Mouse (Mus musculus): ENCODE measurements at regions not wholly inside any gene's neighbourhood (a gene's known extent, or its start where the extent isn't known, plus 50 kb on each side); places are given as distances from the start of the nearest gene placed in this dataset.

DNA sequence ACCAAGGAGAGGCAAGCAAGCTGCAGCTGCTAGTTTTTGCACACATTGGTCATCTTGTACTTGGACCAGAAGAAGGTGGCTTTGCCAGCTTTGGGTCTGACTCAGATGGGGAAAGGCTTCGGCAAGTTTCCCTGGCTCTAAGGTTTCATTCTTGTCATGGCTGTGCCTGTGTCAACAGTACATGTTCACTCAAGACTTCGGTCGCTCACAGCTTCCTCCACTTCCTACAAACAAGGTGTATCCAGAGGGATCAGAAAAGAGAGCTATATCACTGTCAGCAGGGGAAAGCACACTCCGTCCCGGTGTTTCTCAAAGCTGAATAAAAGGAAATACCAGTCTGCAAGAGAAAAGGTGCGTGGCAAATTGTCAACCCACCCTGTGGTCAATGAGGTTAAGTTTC lies 86.2 kb upstream of the Elovl6 start:
- DNase-seq (ENCODE audit: low spot score in 2 of 2): no peak

DNA sequence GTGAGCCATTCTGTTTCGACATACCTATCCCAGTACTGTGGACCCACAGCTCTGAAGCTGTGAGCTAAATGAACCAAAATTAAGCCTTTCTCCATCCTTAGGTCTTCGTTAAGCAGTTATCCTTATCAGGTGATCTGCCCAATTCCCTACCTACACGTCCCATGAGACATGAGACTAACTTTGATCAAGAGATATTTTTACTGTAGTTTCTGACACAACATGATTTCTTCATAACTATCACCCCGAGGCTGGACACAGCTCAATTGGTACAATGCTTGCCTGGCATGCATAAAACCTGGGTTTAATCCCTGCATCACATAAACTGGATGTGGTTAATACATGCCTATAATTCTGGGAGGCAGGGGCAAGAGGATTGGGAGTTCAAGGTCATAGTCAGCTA lies 82.2 kb upstream of the Elovl6 start:
- DNase-seq (ENCODE audit: low spot score in 2 of 2): no peak

DNA sequence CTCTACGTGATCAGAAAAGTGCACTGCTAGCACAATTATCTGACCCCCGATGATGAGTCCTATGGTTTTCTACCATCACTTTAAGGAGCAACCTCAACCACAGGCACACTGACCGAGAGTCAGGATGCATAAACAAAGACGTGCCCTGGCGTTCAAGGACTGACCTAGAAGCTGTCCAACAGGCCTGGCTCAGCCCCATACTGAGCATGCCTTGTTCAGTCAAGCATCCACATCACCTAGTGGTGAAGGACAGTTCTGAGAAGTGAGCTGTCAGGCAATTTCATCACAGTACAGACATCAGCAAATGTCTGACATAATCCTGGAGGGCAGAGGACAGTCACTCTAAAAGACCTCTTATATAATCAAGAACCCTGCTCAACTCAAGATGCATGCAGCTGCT lies 81.5 kb upstream of the Elovl6 start:
- no peak for DNase-seq (ENCODE audit: low spot score in 2 of 2)

GRCm38 (mm10) chr3:129470088-129470487 lies 62.1 kb upstream of the Elovl6 start:
- no peak for DNase-seq (ENCODE audit: low spot score in 2 of 2)

DNA sequence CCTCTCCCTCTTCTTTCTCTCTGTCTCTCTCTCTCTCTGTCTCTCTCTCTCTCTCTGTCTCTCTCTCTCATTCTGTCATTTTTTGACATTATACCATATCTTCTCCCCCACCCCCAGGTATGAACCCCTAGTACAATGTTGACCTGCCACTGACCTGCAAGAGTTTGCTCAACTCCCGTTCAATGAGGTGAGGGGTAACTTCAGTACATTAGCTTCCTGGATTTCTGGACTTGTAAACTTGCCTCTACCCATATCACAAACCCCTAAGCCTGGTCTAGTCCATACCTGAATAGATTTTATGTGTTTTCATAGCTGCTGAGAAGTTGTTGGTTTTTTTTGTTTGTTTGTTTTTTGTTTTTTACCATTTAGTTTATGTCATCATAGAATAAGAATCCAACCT lies 60.8 kb upstream of the Elovl6 start:
- no peak for DNase-seq (ENCODE audit: low spot score in 2 of 2)

DNA sequence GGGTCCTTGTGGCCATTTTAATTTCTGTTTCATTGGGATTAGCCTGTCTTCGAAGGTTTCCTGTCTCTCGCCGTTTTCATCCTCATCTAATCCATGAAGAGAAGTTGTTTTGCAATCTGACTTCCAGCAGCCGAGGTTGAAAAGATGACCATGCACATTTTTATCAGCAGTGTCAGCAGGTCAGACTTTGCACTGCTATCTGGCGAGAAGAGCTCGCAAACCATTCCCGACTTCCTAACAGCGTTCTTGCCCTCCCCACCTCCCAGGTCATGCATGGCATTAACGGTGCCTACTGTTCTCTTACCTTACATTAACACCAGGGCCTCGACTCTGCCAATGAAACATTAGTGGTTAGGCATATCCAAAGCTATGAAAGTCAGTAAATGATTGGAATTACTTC lies 60.1 kb upstream of the Elovl6 start:
- DNase-seq (ENCODE audit: low spot score in 2 of 2): no peak

DNA sequence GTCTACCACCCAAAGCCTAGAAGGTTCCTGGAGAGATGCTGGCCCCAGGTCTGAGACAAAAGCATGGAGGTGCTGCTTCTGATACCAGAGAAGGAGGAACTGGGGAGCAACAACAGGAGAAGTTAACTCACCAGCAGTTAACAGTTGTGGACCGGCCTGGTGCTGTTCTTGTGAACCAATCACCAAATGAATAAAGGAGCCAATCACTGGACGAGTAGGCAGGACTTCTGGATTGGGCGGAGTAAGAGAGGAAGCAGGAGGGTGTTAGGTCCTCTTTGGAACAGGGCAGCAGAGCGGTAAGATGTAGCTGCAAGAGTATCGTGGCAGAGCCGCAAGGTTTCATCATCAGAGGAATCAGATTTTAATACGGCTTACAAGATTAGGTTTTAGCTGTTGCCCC lies 57.7 kb upstream of the Elovl6 start:
- no peak for DNase-seq (ENCODE audit: low spot score in 2 of 2)

GRCm38 (mm10) chr3:129476250-129476649 lies 55.9 kb upstream of the Elovl6 start:
- DNase-seq (ENCODE audit: low spot score in 2 of 2): no peak

GRCm38 (mm10) chr3:129478093-129478492 lies 54.1 kb upstream of the Elovl6 start:
- DNase-seq (ENCODE audit: low spot score in 2 of 2): no peak

GRCm38 (mm10) chr3:129481293-129481692 lies 50.9 kb upstream of the Elovl6 start:
- no peak for DNase-seq (ENCODE audit: low spot score in 2 of 2)
